Mouse (Mus musculus): ENCODE results near the gene Slc17a7. TPM values are rescaled to one million over a fixed set of nuclear protein-coding genes. Genes with fewer than 3 reads are reported as not detected.

Gene Slc17a7
- total and polyA plus RNA-seq, 3 experiments, result 0.11 TPM; not detected in 2

DNA sequence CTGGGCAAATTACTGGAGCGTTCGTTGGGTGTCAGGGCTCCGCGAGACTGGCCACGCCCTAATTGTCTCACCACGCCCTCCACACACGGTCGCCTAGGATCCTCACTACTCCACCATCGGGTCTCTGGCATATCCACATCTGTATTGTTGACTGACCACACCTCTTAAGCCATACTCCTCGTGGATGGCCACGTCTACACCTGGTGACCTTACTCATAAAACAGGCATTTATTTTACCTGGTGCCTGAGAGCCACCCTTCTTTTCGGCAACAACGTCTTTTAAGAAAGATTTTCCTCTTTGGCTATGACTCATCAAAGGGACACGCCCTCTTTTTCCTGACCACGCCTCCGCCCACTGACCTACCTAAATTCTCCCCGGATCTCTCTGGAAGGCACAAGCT lies 48.1 kb downstream of the Slc17a7 start, which contains the start of gene Dkkl1:
Gene Dkkl1 (minus strand): TSS at position 297 of the 401 bp plus-strand sequence.
- no peaks in the 10 kb centered on the region for H3K36me3 ChIP-seq (replicated peaks in 1 of 2; ENCODE audit: control insufficient read depth in 1 of 2, insufficient read depth in 1 of 2, low read length in 1 of 2)
- no peak within 1 kb of the TSS for H3K27ac ChIP-seq (ENCODE audit: insufficient read depth, low read depth)
- no peak for TF ChIP-seq RCOR1 (conservative IDR thresholded peaks at IDR 0.05; ENCODE audit: low read depth, low read length)
- TF ChIP-seq TCF12 (IDR thresholded peaks at IDR 0.05; ENCODE audit: low read depth, low read length), result no peak
- no peak for TF ChIP-seq POLR2AphosphoS2 (IDR thresholded peaks at IDR 0.05; ENCODE audit: low read depth, low read length)
- no peak for TF ChIP-seq ZMIZ1 (IDR thresholded peaks at IDR 0.05; ENCODE audit: low read depth, low read length)
- no peak for TF ChIP-seq EP300 (IDR thresholded peaks at IDR 0.05; ENCODE audit: low read length)
- TF ChIP-seq UBTF (IDR thresholded peaks at IDR 0.05; ENCODE audit: low read depth, low read length), result no peak
- TF ChIP-seq HCFC1 (IDR thresholded peaks at IDR 0.05; ENCODE audit: low read depth, low read length), result no peak
- TF ChIP-seq NELFE (IDR thresholded peaks at IDR 0.05; ENCODE audit: low read depth, low read length), result no peak
- no peak for TF ChIP-seq TBP (conservative IDR thresholded peaks at IDR 0.05; ENCODE audit: low read depth, low read length)
- TF ChIP-seq MAZ (IDR thresholded peaks at IDR 0.05; ENCODE audit: low read depth, low read length), result no peak
- TF ChIP-seq RAD21 (IDR thresholded peaks at IDR 0.05; ENCODE audit: low read depth, low read length), result no peak
- TF ChIP-seq ZC3H11A (IDR thresholded peaks at IDR 0.05; ENCODE audit: low read depth, low read length), result no peak
- TF ChIP-seq IRF4 (IDR thresholded peaks at IDR 0.05; ENCODE audit: low read depth, low read length), result peak; percentile 82
- peak; percentile 41; the same call in 1 of the 2 replicates for TF ChIP-seq JUN (IDR thresholded peaks at IDR 0.05; ENCODE audit: insufficient read depth, low read depth, low read length)
- no peak for TF ChIP-seq USF1 (IDR thresholded peaks at IDR 0.05; ENCODE audit: low read depth, low read length)
- no peak for TF ChIP-seq CHD2 (IDR thresholded peaks at IDR 0.05; ENCODE audit: low read length)
- no peak for TF ChIP-seq SMC3 (IDR thresholded peaks at IDR 0.05; ENCODE audit: low read depth, low read length)
- TF ChIP-seq BHLHE40 (IDR thresholded peaks at IDR 0.05; ENCODE audit: low read depth, low read length), result no peak
- 0 out of 2 replicates have a peak, but pooled peaks have one; percentile 32 for TF ChIP-seq MYC (IDR thresholded peaks at IDR 0.05; ENCODE audit: low read depth, low read length)
- TF ChIP-seq NRF1 (IDR thresholded peaks at IDR 0.05; ENCODE audit: low read depth, low read length), result no peak
- 0 out of 2 replicates have a peak, but pooled peaks have one; percentile 55 for TF ChIP-seq SIN3A (IDR thresholded peaks at IDR 0.05; ENCODE audit: low read length)
- TF ChIP-seq POLR2A (IDR thresholded peaks at IDR 0.05; ENCODE audit: low read depth, low read length), result no peak
- TF ChIP-seq ETS1 (conservative IDR thresholded peaks at IDR 0.05; ENCODE audit: low read depth, low read length), result no peak
- no peak for TF ChIP-seq E2F4 (IDR thresholded peaks at IDR 0.05; ENCODE audit: insufficient replicate concordance, low read depth, low read length)
- no peak for TF ChIP-seq CTCF (conservative IDR thresholded peaks at IDR 0.05 in 1 of 2, IDR thresholded peaks at IDR 0.05 in 1 of 2; ENCODE audit: low read depth in 2 of 2, low read length in 2 of 2)
- no peak for TF ChIP-seq PAX5 (IDR thresholded peaks at IDR 0.05; ENCODE audit: low read length)
- no peak for TF ChIP-seq ZNF384 (IDR thresholded peaks at IDR 0.05; ENCODE audit: low read depth, low read length)
- no peak for TF ChIP-seq CHD1 (IDR thresholded peaks at IDR 0.05; ENCODE audit: low read depth, low read length)
- TF ChIP-seq USF2 (conservative IDR thresholded peaks at IDR 0.05; ENCODE audit: low read depth, low read length), result no peak
- peak; percentile 76 for TF ChIP-seq JUND (conservative IDR thresholded peaks at IDR 0.05; ENCODE audit: low read depth, low read length)
- no peak for TF ChIP-seq KAT2A (IDR thresholded peaks at IDR 0.05; ENCODE audit: insufficient replicate concordance, low read length)
- TF ChIP-seq MAX (IDR thresholded peaks at IDR 0.05; ENCODE audit: low read length), result peak; percentile 20; the same call in 1 of the 2 replicates
- TF ChIP-seq GABPA (IDR thresholded peaks at IDR 0.05; ENCODE audit: insufficient replicate concordance, low read depth, low read length), result no peak
- no peak for TF ChIP-seq ELF1 (IDR thresholded peaks at IDR 0.05; ENCODE audit: low read depth, low read length)
- TF ChIP-seq MEF2A (IDR thresholded peaks at IDR 0.05; ENCODE audit: borderline replicate concordance, low read depth, low read length), result no peak
- no peak for TF ChIP-seq MAFK (IDR thresholded peaks at IDR 0.05; ENCODE audit: insufficient replicate concordance, low read length)
- H3K4me3 ChIP-seq (replicated peaks in 1 of 3; ENCODE audit: low read depth in 2 of 3, low read length in 2 of 3, poor library complexity in 1 of 3), result peak within 1 kb of the TSS in 1 of 3 experiments; percentile 29
- peaks cover 11% of the 10 kb centered on the region for H3K9me3 ChIP-seq (replicated peaks; ENCODE audit: low read length)
- no peak for DNase-seq (ENCODE audit: extremely low read depth)
- in situ Hi-C loops (cut with MboI; ENCODE audit: low pct_ligation_motif_present, low pct_unique_long_range_greater_than_20kb, low sequenced_read_pairs), result no loop called here
- H3K4me2 ChIP-seq (ENCODE audit: insufficient read depth, low read depth, poor library complexity, severe bottlenecking), result peak within 1 kb of the TSS; percentile 58; the same call in 1 of the 2 replicates
- dilution Hi-C loops (cut with MboI; ENCODE audit: extremely low pct_ligation_motif_present, extremely low pct_unique_long_range_greater_than_20kb, low sequenced_read_pairs), result no loop called here
- H3K79me2 ChIP-seq (replicated peaks; ENCODE audit: control insufficient read depth, extremely low read depth, insufficient read depth, poor library complexity, severe bottlenecking), result no peaks in the 10 kb centered on the region
- H3K4me1 ChIP-seq (ENCODE audit: control insufficient read depth in 1 of 2, insufficient read depth in 2 of 2), result peaks cover 6 to 28% of the 10 kb centered on the region in 2 experiments; a peak in 3 of 4 replicates
- no peak within 1 kb of the TSS; the same call in 1 of the 2 replicates for H3K9ac ChIP-seq (ENCODE audit: insufficient read depth, low read depth)
- peaks cover 24% of the 10 kb centered on the region for H3K27me3 ChIP-seq (replicated peaks)
